Mouse (Mus musculus) G1E (cell line): Measurements from ENCODE around the gene Slc4a4.

Experiments
- CTCF ChIP-seq: IDR thresholded peaks from 2 replicates; pipeline ENCODE4 v1.5.1; 2012; ENCODE audit warnings: low read depth, low read length, inconsistent platforms, mixed read lengths
- POLR2AphosphoS5 ChIP-seq: IDR thresholded peaks from 2 replicates; pipeline ENCODE4 v1.6.1; 2012; ENCODE audit warnings: low read depth, low read length, inconsistent platforms; ENCODE audit not compliant: insufficient replicate concordance

DNA sequence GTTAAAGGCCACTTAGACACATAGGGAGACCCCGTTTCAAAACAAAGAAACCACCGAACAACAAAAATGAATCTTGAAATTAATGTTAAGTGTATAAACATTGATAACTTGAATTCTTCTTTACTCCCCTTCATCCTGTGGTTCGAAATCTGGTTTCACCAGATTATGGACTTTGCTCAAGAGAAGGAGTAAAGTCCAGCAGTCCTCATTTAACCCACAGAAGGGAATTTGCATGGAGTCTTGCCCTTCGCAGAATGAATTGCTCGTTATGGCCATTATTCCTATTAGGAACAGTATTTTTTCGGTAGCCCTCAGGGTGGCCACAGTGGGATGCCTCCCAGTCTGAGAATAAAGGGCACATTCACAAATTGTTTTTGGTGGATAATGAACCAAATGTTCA is 131.9 kb downstream of the Slc4a4 start:
- TF ChIP-seq POLR2AphosphoS5 (no peak), CTCF (no peak)
